Mouse (Mus musculus): ENCODE measurements around the gene Iah1.

Iah1 gene

DNA sequence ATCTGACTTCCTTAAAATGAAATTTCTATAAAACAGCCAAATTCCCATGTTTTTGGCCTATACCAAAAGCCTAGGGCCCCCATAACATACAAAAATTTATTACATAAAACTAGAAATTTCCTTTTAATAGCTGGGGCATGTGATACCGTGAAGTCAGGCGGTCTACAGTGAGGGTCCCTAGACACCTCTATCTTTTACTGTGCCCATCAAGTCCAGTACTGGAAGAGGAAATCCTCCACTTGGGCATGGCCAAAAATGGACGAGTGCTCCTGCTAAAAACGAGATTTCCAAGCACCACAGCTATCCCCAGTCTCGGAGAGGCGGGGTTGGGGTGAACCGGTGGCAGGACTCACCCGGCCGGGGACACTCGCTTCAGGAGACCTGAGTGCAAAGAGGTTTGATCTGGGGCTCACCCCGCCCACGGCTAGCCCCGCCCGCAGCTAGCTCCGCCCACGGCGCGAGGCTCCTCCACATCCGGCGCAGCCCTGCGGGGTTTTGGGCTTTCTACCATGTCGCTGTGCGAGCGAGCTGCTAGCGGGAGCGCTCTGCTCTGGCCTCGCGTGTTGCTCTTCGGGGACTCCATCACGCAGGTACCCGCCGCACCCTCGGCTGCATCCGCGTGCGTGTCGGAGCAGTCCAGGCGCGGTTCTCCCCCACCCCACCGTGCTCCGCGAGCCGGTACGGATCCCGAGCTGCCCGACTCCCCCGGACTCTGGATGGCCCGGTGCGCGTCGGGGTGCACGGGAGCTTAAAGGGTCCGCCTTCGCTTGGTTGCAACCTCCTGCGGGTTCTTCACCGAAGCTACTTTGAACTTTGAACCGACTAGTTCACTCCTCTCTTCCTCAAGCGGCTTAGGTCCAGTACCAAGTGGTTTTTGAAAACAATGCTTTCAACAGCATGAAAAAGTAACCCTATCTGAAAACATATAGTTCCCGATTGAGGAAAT lies at the start of gene Iah1:
Iah1 (plus strand) TSS at position 467 of the 946 bp plus-strand sequence.
- DNase-seq (ENCODE audit: low spot score in 2 of 2), result peak; percentile 70 to 77

DNA sequence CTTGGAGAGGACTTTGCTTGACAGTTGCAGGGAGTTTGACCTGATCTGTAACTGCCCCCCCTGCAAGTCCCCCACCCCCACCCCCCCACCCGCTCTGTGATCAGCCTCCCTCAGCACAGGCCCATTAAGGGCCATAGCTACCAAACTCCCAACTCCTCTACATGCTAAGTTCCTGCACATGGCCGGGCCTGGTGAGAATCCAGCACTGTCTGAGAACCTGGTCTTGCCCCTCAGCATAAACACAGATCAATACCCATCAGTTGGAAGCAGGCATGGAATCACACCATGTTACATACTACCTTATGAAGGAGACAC lies 49.4 kb upstream of the Iah1 start:
- no peak for DNase-seq (ENCODE audit: low spot score in 2 of 2)

DNA sequence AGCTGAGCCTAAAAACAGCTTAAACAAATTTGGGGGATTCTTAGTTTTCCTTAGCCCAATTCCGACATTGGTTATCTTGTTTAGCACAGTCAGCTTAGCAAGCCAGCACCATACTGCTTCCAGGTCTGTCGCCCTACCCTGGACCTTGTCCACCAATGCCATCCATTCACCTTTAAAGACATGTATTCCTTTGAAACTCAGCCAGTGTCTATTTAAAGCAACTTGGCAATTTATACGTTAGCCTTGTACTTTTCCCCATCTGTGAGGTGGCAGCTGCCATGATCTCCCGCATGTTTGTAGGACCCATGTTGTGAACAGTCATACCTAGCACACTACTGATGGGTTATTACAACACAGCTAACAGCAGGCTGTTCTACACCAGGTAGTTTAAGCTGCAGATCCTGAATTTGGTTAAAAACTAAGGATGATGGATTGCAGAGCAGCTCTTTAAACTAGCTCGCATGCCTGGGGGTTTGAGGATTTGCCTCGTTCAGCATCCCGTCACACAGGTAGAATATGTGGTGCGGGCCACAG lies 48.0 kb upstream of the Iah1 start:
- no peak for DNase-seq (ENCODE audit: low spot score in 2 of 2)

DNA sequence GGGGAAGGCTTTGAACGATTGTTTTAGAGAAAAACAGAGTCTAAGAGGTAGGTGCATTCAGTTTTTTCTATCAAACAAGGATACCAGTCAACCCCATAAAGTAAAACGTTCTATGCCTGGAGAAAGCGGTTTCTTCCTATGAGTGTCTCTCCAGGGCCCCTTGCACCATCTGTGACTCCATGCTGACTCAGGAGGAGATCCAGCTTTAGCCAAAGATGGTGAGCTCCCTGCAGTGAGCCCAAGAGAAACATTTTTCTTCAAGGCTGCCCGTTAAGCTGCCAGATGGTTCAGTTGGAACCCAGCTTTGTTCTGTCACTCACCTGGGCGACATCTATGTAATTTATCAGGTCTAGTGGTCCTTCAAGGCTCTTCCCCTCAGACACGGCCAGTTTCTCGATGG lies 41.7 kb upstream of the Iah1 start:
- DNase-seq (ENCODE audit: low spot score in 2 of 2), result no peak

DNA sequence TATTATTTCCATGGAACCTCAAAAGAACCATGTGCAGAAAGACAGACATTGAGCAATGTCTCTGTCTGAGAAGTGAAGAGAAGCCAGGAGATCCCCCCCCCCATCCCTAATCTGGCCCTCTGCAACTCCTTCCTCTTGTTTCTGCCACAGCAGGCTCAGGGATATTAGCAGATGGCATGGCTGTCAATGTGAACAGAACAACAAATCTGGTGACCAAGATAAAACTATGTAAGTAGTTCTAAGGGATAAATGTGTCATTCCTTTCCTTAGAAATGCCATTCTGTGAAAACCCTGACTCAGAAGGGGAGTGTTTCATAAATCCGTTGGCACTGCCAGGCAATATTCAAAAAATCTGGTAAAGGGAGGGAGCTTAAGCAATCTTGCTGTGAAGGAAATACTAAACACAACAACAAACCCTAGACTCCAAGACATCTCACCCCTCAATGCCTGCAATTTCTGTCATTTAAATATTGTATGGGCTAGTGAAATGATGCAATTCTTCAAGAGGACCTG lies 38.8 kb upstream of the Iah1 start:
- DNase-seq (ENCODE audit: low spot score in 2 of 2), result no peak

GRCm38 (mm10) chr12:21284761-21285441 lies 31.3 kb upstream of the Iah1 start, which contains the start of gene Cpsf3:
Gene Cpsf3 (plus strand): TSS chr12:21285391.
- no peak for DNase-seq (ENCODE audit: low spot score in 2 of 2)

GRCm38 (mm10) chr12:21285508-21286242 lies 30.5 kb upstream of the Iah1 start:
- no peak for DNase-seq (ENCODE audit: low spot score in 2 of 2)

- peak; percentile 98 for DNase-seq (ENCODE audit: low spot score in 2 of 2)
These were observed 30.0 kb upstream of the Iah1 start, which contains the start of gene Itgb1bp1 for GRCm38 (mm10) chr12:21286243-21286622. Gene Itgb1bp1 (minus strand): TSS chr12:21286284.

GRCm38 (mm10) chr12:21286712-21287650 lies 29.2 kb upstream of the Iah1 start:
- DNase-seq (ENCODE audit: low spot score in 2 of 2), result no peak

GRCm38 (mm10) chr12:21288716-21289395 lies 27.3 kb upstream of the Iah1 start:
- DNase-seq (ENCODE audit: low spot score in 2 of 2), result no peak

- DNase-seq (ENCODE audit: low spot score in 2 of 2), result no peak
These were observed 26.5 kb upstream of the Iah1 start for GRCm38 (mm10) chr12:21289651-21290050.

DNA sequence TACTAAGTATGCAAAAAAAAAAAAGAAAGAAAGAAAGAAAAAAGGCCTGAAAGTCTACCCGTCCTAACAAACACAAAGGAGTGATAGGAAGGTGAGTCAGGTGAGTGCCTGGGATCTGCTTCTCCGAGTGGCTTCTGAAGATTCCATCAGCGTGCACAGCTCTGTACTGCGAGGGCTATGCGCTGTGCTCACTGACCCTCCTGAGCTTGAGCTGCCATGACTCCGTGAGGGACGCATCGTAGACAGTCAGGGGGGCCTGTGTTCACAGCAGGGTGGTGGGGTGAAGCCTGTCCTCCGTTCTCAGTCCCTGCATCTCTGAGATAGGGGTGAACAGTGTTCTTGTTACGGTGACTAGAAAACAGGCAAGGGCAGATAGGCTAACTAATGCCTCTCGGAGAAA lies 17.3 kb upstream of the Iah1 start:
- DNase-seq (ENCODE audit: low spot score in 2 of 2), result no peak

DNA sequence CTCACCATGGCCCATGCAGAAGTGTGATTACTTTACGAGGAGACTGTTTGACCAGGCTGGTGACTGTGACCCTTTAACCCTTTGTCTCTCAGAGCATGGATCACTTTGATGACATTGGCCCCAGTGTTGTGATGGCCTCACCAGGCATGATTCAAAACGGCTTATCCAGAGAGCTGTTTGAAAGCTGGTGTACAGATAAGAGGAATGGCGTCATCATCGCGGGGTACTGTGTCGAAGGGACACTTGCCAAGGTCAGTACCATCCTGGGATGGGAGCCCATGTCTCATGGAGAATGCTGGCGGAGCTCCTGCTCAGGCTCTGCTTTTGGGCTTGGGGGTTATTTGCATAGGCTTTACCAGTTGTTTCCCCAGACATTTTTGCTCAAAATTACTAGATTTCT lies 14.9 kb upstream of the Iah1 start:
- DNase-seq (ENCODE audit: low spot score in 2 of 2), result no peak

DNA sequence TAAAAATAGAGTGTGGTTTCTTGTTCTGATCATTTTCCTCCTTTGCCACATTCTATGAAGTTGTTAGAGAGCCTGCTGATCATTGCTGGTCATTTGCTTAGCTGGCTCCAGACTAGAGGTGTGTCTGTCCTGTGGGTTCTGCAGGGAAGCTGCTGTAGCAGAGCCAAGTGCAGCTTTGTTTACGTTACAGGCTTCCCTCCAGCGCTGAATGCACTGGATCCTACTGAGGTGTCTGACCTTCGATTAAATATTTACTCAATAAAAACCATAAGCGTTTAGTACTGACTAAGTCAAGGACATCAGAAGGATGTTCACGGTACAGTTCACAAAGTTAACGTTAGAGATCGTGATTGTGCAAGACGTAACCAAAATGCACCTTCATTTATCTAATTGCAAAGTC lies 14.3 kb upstream of the Iah1 start:
- no peak for DNase-seq (ENCODE audit: low spot score in 2 of 2)

GRCm38 (mm10) chr12:21302361-21302783 lies 13.8 kb upstream of the Iah1 start:
- DNase-seq (ENCODE audit: low spot score in 2 of 2), result no peak

GRCm38 (mm10) chr12:21305741-21306140 lies 10.4 kb upstream of the Iah1 start:
- DNase-seq (ENCODE audit: low spot score in 2 of 2), result no peak

DNA sequence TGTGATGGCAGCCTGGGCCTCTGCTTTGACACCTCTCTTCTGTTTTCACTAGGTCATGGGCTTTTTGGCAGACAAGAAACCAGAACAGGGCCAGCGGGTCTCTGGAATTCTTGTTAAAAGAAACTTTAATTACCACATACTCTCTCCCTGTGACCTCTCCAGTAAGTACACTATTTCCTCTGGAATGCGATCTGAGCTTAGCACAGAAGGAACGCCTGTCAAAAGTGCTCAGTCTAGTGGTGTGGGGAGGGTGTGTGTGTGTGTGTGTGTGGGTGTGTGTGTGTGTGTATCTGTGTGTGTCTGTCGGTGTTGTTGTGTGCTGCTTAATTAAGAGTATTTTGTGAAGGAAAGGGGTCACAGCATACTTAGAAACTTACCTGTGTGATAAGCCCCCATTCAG lies 9.5 kb upstream of the Iah1 start:
- DNase-seq (ENCODE audit: low spot score in 2 of 2), result no peak

GRCm38 (mm10) chr12:21312201-21312600 lies 4.0 kb upstream of the Iah1 start:
- no peak for DNase-seq (ENCODE audit: low spot score in 2 of 2)

GRCm38 (mm10) chr12:21316869-21317265 lies 678 bp downstream of the Iah1 start:
- DNase-seq (ENCODE audit: low spot score in 2 of 2), result no peak
